Mouse (Mus musculus) MEL (cell line): Measurements from ENCODE around the gene Gm28635. TPM values are rescaled to one million over a fixed set of nuclear protein-coding genes. Genes with fewer than 3 reads are reported as not detected.

Experiments used
- DNase-seq: peaks from one replicate; pipeline ENCODE4 v3.0.0; 2011; ENCODE audit warnings: low read depth, low spot score
- H3K27ac ChIP-seq: 2 replicates; pipeline ENCODE4 v1.5.1; 2012; ENCODE audit warnings: low read depth, mild to moderate bottlenecking, control low read depth, low read length, moderate library complexity; ENCODE audit not compliant: control insufficient read depth
- H3K27me3 ChIP-seq, 2 experiments: fragments of 150-350 bp in 1 of 2; sonication (generic) in 1 of 2; 2 replicates each; pipeline ENCODE4 v1.6.1; 2012; ENCODE audit warnings: low read length in 2 of 2, mild to moderate bottlenecking in 2 of 2, improper control_type of control experiment in 1 of 2, moderate library complexity in 1 of 2; ENCODE audit not compliant: insufficient read depth in 2 of 2, control insufficient read depth in 1 of 2
- H3K36me3 ChIP-seq, 2 experiments: 2 replicates each; pipeline ENCODE4 v1.6.1; 2012 to 2014; ENCODE audit warnings: low read length in 2 of 2, improper control_type of control experiment in 1 of 2, inconsistent platforms in 1 of 2, mild to moderate bottlenecking in 1 of 2; ENCODE audit not compliant: insufficient read depth in 2 of 2, control insufficient read depth in 1 of 2
- H3K4me1 ChIP-seq, 2 experiments: fragments of 150-350 bp in 1 of 2; sonication (generic) in 1 of 2; 2 replicates each; pipeline ENCODE4 v1.6.1; 2012; ENCODE audit warnings: low read length in 2 of 2, improper control_type of control experiment in 1 of 2, mild to moderate bottlenecking in 1 of 2; ENCODE audit not compliant: insufficient read depth in 2 of 2, control insufficient read depth in 1 of 2
- H3K4me3 ChIP-seq, 2 experiments: fragments of 150-350 bp in 1 of 2; sonication (generic) in 1 of 2; 2 replicates each; pipeline ENCODE4 v1.5.1; 2012; ENCODE audit warnings: low read depth in 2 of 2, low read length in 2 of 2, mild to moderate bottlenecking in 2 of 2, moderate library complexity in 2 of 2, control low read depth in 1 of 2, improper control_type of control experiment in 1 of 2; ENCODE audit not compliant: control insufficient read depth in 1 of 2, insufficient read depth in 1 of 2
- H3K79me2 ChIP-seq: 2 replicates; pipeline ENCODE4 v1.6.1; 2012; ENCODE audit warnings: mild to moderate bottlenecking, low read length, moderate library complexity; ENCODE audit not compliant: control insufficient read depth, poor library complexity, insufficient read depth
- H3K9ac ChIP-seq: 2 replicates; pipeline ENCODE4 v1.6.1; 2012; ENCODE audit warnings: low read depth, mild to moderate bottlenecking, control low read depth, low read length, moderate library complexity; ENCODE audit not compliant: control insufficient read depth, poor library complexity, severe bottlenecking
- H3K9me3 ChIP-seq: fragments of 150-350 bp; sonication (generic); replicated peaks from 2 replicates; pipeline ENCODE4 v1.6.1; 2012; ENCODE audit warnings: mild to moderate bottlenecking, low read length, improper control_type of control experiment, moderate library complexity; ENCODE audit not compliant: insufficient read depth
- BHLHE40 ChIP-seq: IDR thresholded peaks from 2 replicates; pipeline ENCODE4 v1.6.1; 2012; ENCODE audit warnings: low read depth, mild to moderate bottlenecking, inconsistent platforms, low read length, improper control_type of control experiment, borderline replicate concordance
- CHD2 ChIP-seq: IDR thresholded peaks from 2 replicates; pipeline ENCODE4 v1.6.1; 2011; ENCODE audit warnings: low read length, improper control_type of control experiment
- CTCF ChIP-seq, 3 experiments: IDR thresholded peaks in 2 of 3; conservative IDR thresholded peaks in 1 of 3; 2 replicates each; pipeline ENCODE4 v1.5.1; 2011 to 2012; ENCODE audit warnings: low read length in 3 of 3, low read depth in 2 of 3, mild to moderate bottlenecking in 2 of 3, improper control_type of control experiment in 1 of 3, inconsistent platforms in 1 of 3, mixed read lengths in 1 of 3, moderate library complexity in 1 of 3; ENCODE audit not compliant: control insufficient read depth in 1 of 3, insufficient read depth in 1 of 3, poor library complexity in 1 of 3, severe bottlenecking in 1 of 3
- E2F4 ChIP-seq: IDR thresholded peaks from 2 replicates; pipeline ENCODE4 v1.6.1; 2011; ENCODE audit warnings: low read depth, low read length, improper control_type of control experiment, borderline replicate concordance
- ELF1 ChIP-seq: IDR thresholded peaks from 2 replicates; pipeline ENCODE4 v1.6.1; 2014; ENCODE audit warnings: low read depth, mild to moderate bottlenecking, inconsistent platforms, low read length, improper control_type of control experiment, moderate library complexity
- EP300 ChIP-seq, 2 experiments: IDR thresholded peaks; 2 replicates each; pipeline ENCODE4 v1.6.1; 2011; ENCODE audit warnings: improper control_type of control experiment in 2 of 2, low read length in 2 of 2, low read depth in 1 of 2, mild to moderate bottlenecking in 1 of 2
- GATA1 ChIP-seq: IDR thresholded peaks from 2 replicates; pipeline ENCODE4 v1.6.1; 2011; ENCODE audit warnings: low read depth, low read length, improper control_type of control experiment
- JUND ChIP-seq: IDR thresholded peaks from 2 replicates; pipeline ENCODE4 v1.6.1; 2011; ENCODE audit warnings: low read depth, mild to moderate bottlenecking, improper control_type of control experiment, low read length
- KAT2A ChIP-seq: conservative IDR thresholded peaks from 2 replicates; pipeline ENCODE4 v1.6.1; 2012; ENCODE audit warnings: low read depth, low read length, improper control_type of control experiment, inconsistent platforms
- MAFK ChIP-seq: IDR thresholded peaks from 2 replicates; pipeline ENCODE4 v1.6.1; 2011; ENCODE audit warnings: low read depth, mild to moderate bottlenecking, low read length, improper control_type of control experiment, borderline replicate concordance
- MEF2A ChIP-seq: IDR thresholded peaks from 2 replicates; pipeline ENCODE4 v1.6.1; 2014; ENCODE audit warnings: low read depth, mild to moderate bottlenecking, inconsistent platforms, low read length, improper control_type of control experiment; ENCODE audit not compliant: poor library complexity, insufficient replicate concordance, severe bottlenecking; ENCODE audit errors: extremely low read depth
- MYB ChIP-seq: IDR thresholded peaks from 2 replicates; pipeline ENCODE4 v1.6.1; 2011; ENCODE audit warnings: mild to moderate bottlenecking, low read depth, low read length, improper control_type of control experiment
- NRF1 ChIP-seq: IDR thresholded peaks from 2 replicates; pipeline ENCODE4 v1.6.1; 2014; ENCODE audit warnings: low read depth, mild to moderate bottlenecking, inconsistent platforms, low read length, improper control_type of control experiment, moderate library complexity; ENCODE audit not compliant: poor library complexity, insufficient read depth, severe bottlenecking
- POLR2AphosphoS2 ChIP-seq: IDR thresholded peaks from 2 replicates; pipeline ENCODE4 v1.6.1; 2011; ENCODE audit warnings: low read length, improper control_type of control experiment
- POLR2AphosphoS5 ChIP-seq: IDR thresholded peaks from 2 replicates; pipeline ENCODE4 v1.6.1; 2012; ENCODE audit warnings: low read depth, borderline replicate concordance, mild to moderate bottlenecking, inconsistent platforms, low read length, moderate library complexity, mixed read lengths
- RAD21 ChIP-seq: IDR thresholded peaks from 2 replicates; pipeline ENCODE4 v1.6.1; 2011; ENCODE audit warnings: mild to moderate bottlenecking, low read depth, low read length, improper control_type of control experiment
- SIN3A ChIP-seq: IDR thresholded peaks from 2 replicates; pipeline ENCODE4 v1.6.1; 2012; ENCODE audit warnings: low read length, improper control_type of control experiment, inconsistent platforms
- TAL1 ChIP-seq: IDR thresholded peaks from 2 replicates; pipeline ENCODE4 v1.6.1; 2012; ENCODE audit warnings: mild to moderate bottlenecking, inconsistent platforms, low read length, moderate library complexity, mixed read lengths
- TBP ChIP-seq: IDR thresholded peaks from 2 replicates; pipeline ENCODE4 v1.8.0; 2011; ENCODE audit warnings: low read depth, low read length, improper control_type of control experiment
- TCF12 ChIP-seq: IDR thresholded peaks from 2 replicates; pipeline ENCODE4 v1.6.1; 2014; ENCODE audit warnings: low read depth, mild to moderate bottlenecking, inconsistent platforms, low read length, improper control_type of control experiment, moderate library complexity
- USF2 ChIP-seq, 2 experiments: IDR thresholded peaks; 2 replicates each; pipeline ENCODE4 v1.6.1; 2011 to 2012; ENCODE audit warnings: improper control_type of control experiment in 2 of 2, low read length in 2 of 2, borderline replicate concordance in 1 of 2, inconsistent platforms in 1 of 2, low read depth in 1 of 2, mild to moderate bottlenecking in 1 of 2; ENCODE audit not compliant: insufficient read depth in 1 of 2
- ZC3H11A ChIP-seq: IDR thresholded peaks from 2 replicates; pipeline ENCODE4 v1.6.1; 2012; ENCODE audit warnings: low read depth, mild to moderate bottlenecking, inconsistent platforms, low read length, improper control_type of control experiment
- ZKSCAN1 ChIP-seq: IDR thresholded peaks from 2 replicates; pipeline ENCODE4 v1.6.1; 2012; ENCODE audit warnings: low read depth, mild to moderate bottlenecking, inconsistent platforms, low read length, improper control_type of control experiment, moderate library complexity
- polyA plus RNA-seq, 2 experiments: library from polyadenylated mRNA; stranded (reverse) in 1 of 2; unstranded in 1 of 2; fragments of >175 nt in 1 of 2; fragments of >200 nt in 1 of 2; gene quantifications; 2 replicates each; pipeline versions ENCODE4 v1.2.1 to v1.2.4; 2012; ENCODE audit warnings: low replicate concordance in 2 of 2, low read depth in 1 of 2; ENCODE audit not compliant: insufficient read length in 2 of 2, insufficient read depth in 1 of 2, missing spikeins in 1 of 2
- total RNA-seq: library from RNA; depleted of rRNA; stranded (reverse); fragments of 300-350 nt; gene quantifications from 2 replicates; pipeline ENCODE4 v1.2.3, GENCODE M21; 2012

The Gm28635 gene
- total and polyA plus RNA-seq, 3 experiments = 0.19 TPM; not detected in 2

DNA sequence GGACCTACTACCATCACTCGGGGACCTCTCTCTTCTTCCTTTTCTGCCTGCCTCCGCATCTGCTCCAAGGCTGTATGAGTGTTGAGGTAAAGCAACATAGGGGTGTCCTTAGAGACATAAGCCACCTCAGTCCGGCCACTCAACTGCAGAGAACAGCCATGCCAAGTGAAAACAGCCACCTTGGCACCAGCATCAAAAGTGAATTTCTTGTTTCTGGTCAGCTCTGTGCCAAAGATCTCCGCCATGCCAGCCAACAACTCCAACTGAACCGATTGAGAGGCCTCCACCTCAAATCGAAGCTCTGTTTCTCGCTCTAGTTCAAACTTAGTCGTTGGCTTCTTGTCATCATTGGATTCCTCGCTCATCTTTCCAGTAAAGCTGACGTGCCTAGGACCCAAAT is 47.9 kb upstream of the Gm28635 start:
- Histone ChIP-seq H3K9me3 (no peaks in the 10 kb centered on the region), H3K36me3 (peaks cover 5 to 39% of the 10 kb centered on the region in 2 experiments; a peak in 3 of 4 replicates), H3K79me2 (peaks cover 27% of the 10 kb centered on the region), H3K27me3 (no peaks in the 10 kb centered on the region), H3K9ac (no peak overlapping the region), H3K27ac (no peak overlapping the region), H3K4me3 (no peak overlapping the region; a peak in 1 of 4 replicates), H3K4me1 (peaks cover 12 to 17% of the 10 kb centered on the region in 2 experiments)
- TF ChIP-seq POLR2AphosphoS5 (no peak), TBP (no peak), GATA1 (no peak), TAL1 (no peak), CHD2 (no peak), MAFK (no peak), POLR2AphosphoS2 (no peak), RAD21 (no peak), MEF2A (no peak), MYB (no peak)
- no peak for DNase-seq

DNA sequence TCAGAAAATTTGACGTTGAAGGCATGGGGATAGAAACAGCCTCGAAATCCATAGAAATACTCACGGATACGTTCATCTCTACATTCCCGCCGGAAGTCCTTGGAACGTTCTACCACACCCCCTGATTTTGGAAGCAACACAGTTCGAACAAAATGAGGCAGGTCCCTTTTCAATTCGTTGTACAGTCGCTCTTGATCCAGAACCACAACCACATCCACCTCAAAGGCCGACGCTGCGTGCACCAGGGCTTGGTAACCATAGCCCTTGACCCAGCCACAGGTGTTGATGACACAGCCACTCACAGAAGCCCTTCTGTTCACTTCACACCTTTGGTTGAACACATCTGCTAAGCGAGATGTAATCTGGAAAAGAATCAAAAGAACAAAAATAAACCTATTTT is 46.0 kb upstream of the Gm28635 start:
- peaks cover 12 to 17% of the 10 kb centered on the region in 2 experiments for H3K4me1 ChIP-seq
- no peak overlapping the region for H3K27ac ChIP-seq
- H3K9me3 ChIP-seq = no peaks in the 10 kb centered on the region
- DNase-seq = no peak
- no peaks in the 10 kb centered on the region for H3K27me3 ChIP-seq
- H3K4me3 ChIP-seq = no peak overlapping the region
- peaks cover 27% of the 10 kb centered on the region for H3K79me2 ChIP-seq
- peaks cover 5 to 39% of the 10 kb centered on the region in 2 experiments; a peak in 3 of 4 replicates for H3K36me3 ChIP-seq
- H3K9ac ChIP-seq = no peak overlapping the region
- TF ChIP-seq CTCF (IDR thresholded peaks at IDR 0.05 in 2 of 3, conservative IDR thresholded peaks at IDR 0.05 in 1 of 3; ENCODE audit: control insufficient read depth in 1 of 3, insufficient read depth in 1 of 3, low read depth in 2 of 3, low read length in 3 of 3, poor library complexity in 1 of 3, severe bottlenecking in 1 of 3) = no peak
- no peak for TF ChIP-seq TBP
- no peak for TF ChIP-seq JUND
- TF ChIP-seq, all 39 proteins: peak for 0

DNA sequence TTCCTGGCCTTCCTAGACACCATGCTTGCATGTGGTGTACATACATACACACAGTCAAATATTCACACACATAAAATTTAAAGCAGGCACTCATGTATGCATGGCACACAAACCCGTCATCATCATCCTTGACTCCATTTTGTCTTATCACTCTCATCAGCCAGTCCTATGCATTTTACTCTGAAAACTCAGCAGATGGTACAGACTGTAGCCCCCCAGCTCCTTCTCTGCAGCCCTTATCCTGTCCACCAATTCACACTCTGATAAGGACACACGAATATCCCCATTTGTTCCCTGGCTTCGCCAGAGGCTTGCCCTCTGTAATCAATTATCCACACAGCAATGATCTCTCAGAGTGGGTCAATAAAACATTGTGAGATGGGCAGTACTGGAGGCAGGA is 43.3 kb upstream of the Gm28635 start:
- DNase-seq = peak; percentile 45
- H3K9me3 ChIP-seq = no peaks in the 10 kb centered on the region
- peaks cover 19% of the 10 kb centered on the region for H3K79me2 ChIP-seq
- no peaks in the 10 kb centered on the region for H3K27me3 ChIP-seq
- H3K27ac ChIP-seq = peak overlapping the region; percentile 26; the same call in 1 of the 2 replicates
- peaks cover 5 to 42% of the 10 kb centered on the region in 2 experiments; a peak in 3 of 4 replicates for H3K36me3 ChIP-seq
- H3K4me1 ChIP-seq = peaks cover 9 to 20% of the 10 kb centered on the region in 2 experiments
- no peak overlapping the region for H3K9ac ChIP-seq
- no peak overlapping the region for H3K4me3 ChIP-seq
- TF ChIP-seq CTCF (IDR thresholded peaks at IDR 0.05 in 2 of 3, conservative IDR thresholded peaks at IDR 0.05 in 1 of 3; ENCODE audit: control insufficient read depth in 1 of 3, insufficient read depth in 1 of 3, low read depth in 2 of 3, low read length in 3 of 3, poor library complexity in 1 of 3, severe bottlenecking in 1 of 3) = no peak
- TF ChIP-seq TCF12 = 0 out of 2 replicates have a peak, but pooled peaks have one; percentile 18
- no peak for TF ChIP-seq CHD2
- TF ChIP-seq TBP = no peak
- TF ChIP-seq JUND = no peak
- no peak for TF ChIP-seq ZKSCAN1
- TF ChIP-seq GATA1 = peak; percentile 65
- TF ChIP-seq NRF1 = no peak
- TF ChIP-seq ELF1 = no peak
- TF ChIP-seq USF2 (IDR thresholded peaks at IDR 0.05; ENCODE audit: borderline replicate concordance in 1 of 2, insufficient read depth in 1 of 2, low read depth in 1 of 2, low read length in 2 of 2) = no peak
- TF ChIP-seq RAD21 = no peak
- peak in 1 of 2 experiments; percentile 31; a peak in 1 of 4 replicates for TF ChIP-seq EP300 (IDR thresholded peaks at IDR 0.05; ENCODE audit: low read depth in 1 of 2, low read length in 2 of 2)
- no peak for TF ChIP-seq E2F4
- no peak for TF ChIP-seq MAFK
- TF ChIP-seq SIN3A = peak; percentile 10; the same call in 1 of the 2 replicates
- TF ChIP-seq KAT2A = no peak
- no peak for TF ChIP-seq BHLHE40
- TF ChIP-seq MYB = no peak
- TF ChIP-seq ZC3H11A = no peak
